Mouse (Mus musculus) bone marrow macrophage, adult 2 months (primary cell): ENCODE data around the gene Grem1.

ENCODE experiments used
- CTCF ChIP-seq: IDR thresholded peaks from 2 replicates; pipeline ENCODE4 v1.5.1; 2012; ENCODE audit warnings: low read depth, mild to moderate bottlenecking, low read length, moderate library complexity
- POLR2A ChIP-seq: IDR thresholded peaks from 2 replicates; pipeline ENCODE4 v1.6.1; 2012; ENCODE audit warnings: mild to moderate bottlenecking, low read depth, low read length, borderline replicate concordance

GRCm38 (mm10) chr2:113806851-113807577, 48.6 kb upstream of the Grem1 start:
- TF ChIP-seq POLR2A (no peak), CTCF (no peak)
